Mouse (Mus musculus) megakaryocyte, embryonic 14.5 days (primary cell): ENCODE results near the gene Arl3.

Source experiments
- FLI1 ChIP-seq: IDR thresholded peaks from 2 replicates; pipeline ENCODE4 v1.6.1; 2012; ENCODE audit warnings: low read length, inconsistent platforms, mixed read lengths
- GATA1 ChIP-seq: IDR thresholded peaks from 3 replicates; pipeline ENCODE4 v1.6.1; 2012; ENCODE audit warnings: mixed read lengths, low read length, inconsistent platforms, borderline replicate concordance

GRCm38 (mm10) chr19:46572951-46573937 lies at the start of gene Arl3, which contains the start of gene Sfxn2:
- no peak for TF ChIP-seq GATA1
- no peak for TF ChIP-seq FLI1
